In genomic region chr12:3377755-3378154, GRCm38 (mm10) we compare ENCODE assay signal across 18 mouse cellular contexts. TPM values are rescaled to one million over a fixed set of nuclear protein-coding genes. Genes with fewer than 3 reads are reported as not detected.
DNase-seq lines count a peak whose midpoint lies in the region; ATAC-seq and TF ChIP-seq lines count a peak whose summit lies in the region.
"Had no signal": no experiment of that assay in that cellular context is flagged by ENCODE, and none has a peak within 500 bp of the region (broad histone marks: within the 10 kb centered on the region; RNA-seq: fewer than 3 reads in every experiment).

No protein-coding gene starts in this region.

- ATAC-seq in heart, embryonic 12.5 days (ENCODE audit: insufficient number of reproducible peaks, low FRiP score), result peak; percentile 58; the same call in 1 of the 2 replicates
- ATAC-seq: activated CD4-positive, CD25-positive, alpha-beta regulatory T cell, adult 4 months; forebrain, embryonic 13.5 days; forebrain, embryonic 15.5 days; Patski had no signal

- H3K36me3 ChIP-seq in heart, embryonic 12.5 days, result peaks cover 11% of the 10 kb centered on the region
- H3K36me3 ChIP-seq: G1E had no signal

- 0 out of 2 replicates have a peak, but pooled peaks cover 8% of the 10 kb centered on the region for H3K4me1 ChIP-seq in heart, embryonic 12.5 days (replicated peaks)
- H3K4me1 ChIP-seq in olfactory bulb, adult 2 months (ENCODE audit: control insufficient read depth, insufficient read depth, low read length), result peaks cover 13% of the 10 kb centered on the region
- H3K4me1 ChIP-seq: embryonic facial prominence, embryonic 10.5 days; embryonic facial prominence, embryonic 12.5 days had no signal

- H3K27ac ChIP-seq in heart, embryonic 12.5 days (ENCODE audit: poor library complexity, severe bottlenecking), result no peak overlapping the region
- 0 out of 2 replicates have a peak overlapping the region, but pooled peaks have one; percentile 71 for H3K27ac ChIP-seq in olfactory bulb, adult 2 months (ENCODE audit: insufficient read depth, low read depth, low read length)
- H3K27ac ChIP-seq: embryonic facial prominence, embryonic 10.5 days; embryonic facial prominence, embryonic 12.5 days; forebrain, embryonic 13.5 days; forebrain, embryonic 15.5 days had no signal

- no peak overlapping the region for H3K4me3 ChIP-seq in heart, embryonic 12.5 days
- H3K4me3 ChIP-seq in olfactory bulb, adult 2 months (ENCODE audit: insufficient read depth, low read depth, low read length), result no peak overlapping the region
- H3K4me3 ChIP-seq: embryonic facial prominence, embryonic 10.5 days; embryonic facial prominence, embryonic 12.5 days; forebrain, embryonic 13.5 days; forebrain, embryonic 15.5 days had no signal

- H3K9ac ChIP-seq in heart, embryonic 12.5 days, result no peak overlapping the region
- H3K9ac ChIP-seq: embryonic facial prominence, embryonic 12.5 days; forebrain, embryonic 13.5 days; forebrain, embryonic 15.5 days; forebrain, postnatal 0 days had no signal

- intact Hi-C loops in heart, postnatal 36 days (cut with DNase I), result no loop called here

- TF ChIP-seq POLR2A in olfactory bulb, adult 2 months (IDR thresholded peaks at IDR 0.05; ENCODE audit: insufficient read depth, low read depth, low read length), result no peak

- peak; percentile 62 for DNase-seq in adrenal gland, adult 2 months
- DNase-seq in adrenal gland, postnatal 25 days, result no peak
- DNase-seq in heart, postnatal 36 days, result no peak
- DNase-seq: adrenal gland, postnatal 10 days; cerebellum, adult 11-12 months; cerebellum, adult 9-10 months; cerebellum, postnatal 10 days; forebrain, postnatal 0 days had no signal

- no peaks in the 10 kb centered on the region for H3K9me3 ChIP-seq in heart, embryonic 12.5 days (replicated peaks)
- H3K9me3 ChIP-seq: embryonic facial prominence, embryonic 10.5 days; embryonic facial prominence, embryonic 12.5 days; forebrain, embryonic 13.5 days; forebrain, embryonic 15.5 days; G1E had no signal

- H3K27me3 ChIP-seq in heart, embryonic 12.5 days (replicated peaks), result no peaks in the 10 kb centered on the region
- H3K27me3 ChIP-seq: CH12.LX; embryonic facial prominence, embryonic 12.5 days; forebrain, embryonic 13.5 days; forebrain, embryonic 15.5 days; Patski had no signal

- H3K4me2 ChIP-seq in heart, embryonic 12.5 days, result no peak overlapping the region
- H3K4me2 ChIP-seq: embryonic facial prominence, embryonic 12.5 days; forebrain, embryonic 13.5 days; forebrain, embryonic 15.5 days had no signal

- TF ChIP-seq CTCF in olfactory bulb, adult 2 months (IDR thresholded peaks at IDR 0.05; ENCODE audit: insufficient read depth, low read depth, low read length), result no peak

- 42% methylated on average over 5 of the region's 5 CpGs for WGBS in heart, embryonic 12.5 days
- 67% methylated on average over 5 of the region's 5 CpGs for WGBS in olfactory bulb, adult 2 months

RNA-seq across cellular contexts. Expression of gene Kif3c, which starts 12.8 kb away (rescaled TPM):
- total RNA-seq in adrenal gland, adult 2 months (2021), result 10 to 100 TPM; 17.5 to 26.9 TPM
- 11.3 and 21.2 TPM in 2 replicates for polyA plus RNA-seq in adrenal gland, adult 2 months (2012; rRNA removed)
- 27.4 and 31.2 TPM in 2 replicates for total RNA-seq in adrenal gland, postnatal 25 days (2021)
- polyA plus RNA-seq in heart, embryonic 12.5 days (2016; fragmentation: Nextera tagmentation; extraction: Ambion mirVana), result 8.6 and 10.7 TPM in 2 replicates
- total RNA-seq in heart, postnatal 36 days (2021), result 1 to 10 TPM; 4.4 to 5.3 TPM
- 67.4 TPM in 1 of 2 replicates, not detected in the other for polyA plus RNA-seq in olfactory bulb, adult 2 months (2012; ENCODE audit: insufficient read depth, insufficient read length, low replicate concordance, missing spikeins)

RNA-seq across cellular contexts. Expression of gene Asxl2, which starts 48.9 kb away (rescaled TPM):
- 10 to 100 TPM; 29.9 to 40.4 TPM for total RNA-seq in adrenal gland, adult 2 months (2021)
- polyA plus RNA-seq in adrenal gland, adult 2 months (2012; rRNA removed), result 6.4 and 6.7 TPM in 2 replicates
- total RNA-seq in adrenal gland, postnatal 25 days (2021), result 41.6 and 46.5 TPM in 2 replicates
- 22.6 and 24.5 TPM in 2 replicates for polyA plus RNA-seq in heart, embryonic 12.5 days (2016; fragmentation: Nextera tagmentation; extraction: Ambion mirVana)
- total RNA-seq in heart, postnatal 36 days (2021), result 10 to 100 TPM; 24.0 to 28.1 TPM
- polyA plus RNA-seq in olfactory bulb, adult 2 months (2012; ENCODE audit: insufficient read depth, insufficient read length, low replicate concordance, missing spikeins), result not detected in 2 replicates
